Mouse (Mus musculus) embryo, embryonic 11 days (tissue): ENCODE data around the gene Sema4d.

Experiments
- DNase-seq: peaks from one replicate; pipeline ENCODE4 v3.0.0-alpha.2; 2015

The Sema4d gene

DNA sequence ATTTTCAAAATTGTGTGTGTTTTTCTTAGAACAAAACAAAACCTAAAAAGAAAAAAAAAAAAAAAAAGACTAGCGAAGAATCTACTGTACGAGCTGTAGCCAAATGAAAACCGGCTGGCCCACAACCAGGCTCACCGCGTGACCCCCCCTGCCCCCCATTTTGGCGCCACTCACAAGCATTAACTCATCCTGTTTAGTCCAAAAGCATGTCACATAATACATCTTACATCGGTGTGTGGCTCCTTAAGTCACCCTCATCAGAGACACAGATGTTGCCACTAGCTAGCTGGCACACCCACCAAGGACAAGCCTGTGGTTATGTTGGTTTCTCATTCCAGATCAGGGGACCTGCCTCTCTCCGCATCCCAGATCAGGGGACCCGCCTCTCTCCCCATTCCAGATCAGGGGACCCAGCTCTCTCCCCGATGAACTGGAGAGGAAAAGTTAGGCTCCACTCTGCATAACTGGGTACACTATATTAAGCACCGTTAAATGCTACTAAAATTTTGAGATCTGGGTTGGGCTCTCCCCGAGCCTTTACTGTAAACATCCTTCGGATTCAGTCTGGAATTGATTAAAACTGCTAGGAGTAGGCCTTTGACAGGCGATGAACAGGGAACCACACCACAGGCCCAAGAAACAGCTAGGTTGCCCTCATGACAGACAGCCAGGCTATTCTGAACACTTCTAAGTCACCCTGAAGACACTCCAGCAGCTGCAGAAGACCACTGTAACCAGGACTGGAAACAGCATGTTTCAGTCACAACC lies 43.8 kb downstream of the Sema4d start:
- no peak for DNase-seq

GRCm38 (mm10) chr13:51748009-51748552 lies 45.5 kb downstream of the Sema4d start:
- no peak for DNase-seq

DNA sequence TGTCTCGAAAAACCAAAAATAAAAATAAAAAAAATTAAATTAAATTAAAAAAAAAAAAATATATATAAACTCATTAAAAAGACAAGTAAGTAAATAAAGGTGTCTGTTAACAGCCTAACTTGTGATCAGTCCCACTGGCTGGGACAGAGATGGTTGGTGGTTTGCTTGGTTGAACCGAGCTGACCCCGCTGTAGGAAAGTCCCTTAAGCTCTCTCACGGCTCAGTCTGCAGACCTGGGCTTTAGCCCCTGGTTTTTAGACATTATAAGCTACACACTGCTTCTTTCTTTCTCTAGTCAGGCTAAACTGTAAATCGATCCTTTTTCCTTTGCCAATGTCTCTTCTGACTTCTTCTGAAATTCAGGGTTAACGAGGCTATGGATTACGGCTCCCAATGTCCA lies 46.5 kb downstream of the Sema4d start:
- no peak for DNase-seq

DNA sequence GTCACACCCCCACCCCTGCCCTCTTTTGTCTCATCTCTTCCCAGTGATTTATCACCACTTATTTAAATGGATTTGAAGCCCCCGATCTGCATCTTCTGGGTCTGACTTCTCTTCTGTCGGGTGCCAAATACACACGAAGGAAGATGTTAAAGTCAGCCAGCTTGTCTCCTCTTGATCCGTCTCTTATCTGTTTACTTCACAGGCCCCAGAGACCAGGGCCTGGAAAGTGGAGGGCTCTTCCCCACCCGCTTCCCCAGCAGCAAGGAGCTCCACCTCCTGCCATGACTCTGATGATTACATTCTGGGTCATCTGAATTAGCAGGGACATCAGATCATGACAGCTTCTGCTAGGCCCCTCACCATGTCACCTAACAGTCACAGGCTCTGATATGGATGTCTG lies 47.7 kb downstream of the Sema4d start:
- no peak for DNase-seq

DNA sequence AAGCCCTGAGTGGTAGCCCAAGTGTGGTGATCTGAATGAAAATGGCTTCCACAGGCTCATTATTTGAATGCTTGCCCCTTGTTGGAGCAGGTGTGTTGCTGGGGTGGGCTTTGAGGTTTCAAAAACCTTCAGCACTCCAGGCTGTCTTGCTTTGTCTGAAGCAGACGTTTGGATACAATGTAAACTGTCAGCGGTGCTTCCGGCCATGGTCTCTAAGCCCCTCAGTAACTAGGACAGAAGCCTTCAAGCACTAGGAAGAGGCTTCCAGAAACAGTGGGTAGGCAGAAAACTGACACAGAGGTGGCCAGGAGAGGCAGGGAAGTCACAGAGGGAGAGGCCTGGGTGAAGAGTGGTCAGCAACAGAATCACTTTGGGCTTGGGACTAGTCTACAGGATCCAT lies 49.7 kb downstream of the Sema4d start:
- DNase-seq: no peak

DNA sequence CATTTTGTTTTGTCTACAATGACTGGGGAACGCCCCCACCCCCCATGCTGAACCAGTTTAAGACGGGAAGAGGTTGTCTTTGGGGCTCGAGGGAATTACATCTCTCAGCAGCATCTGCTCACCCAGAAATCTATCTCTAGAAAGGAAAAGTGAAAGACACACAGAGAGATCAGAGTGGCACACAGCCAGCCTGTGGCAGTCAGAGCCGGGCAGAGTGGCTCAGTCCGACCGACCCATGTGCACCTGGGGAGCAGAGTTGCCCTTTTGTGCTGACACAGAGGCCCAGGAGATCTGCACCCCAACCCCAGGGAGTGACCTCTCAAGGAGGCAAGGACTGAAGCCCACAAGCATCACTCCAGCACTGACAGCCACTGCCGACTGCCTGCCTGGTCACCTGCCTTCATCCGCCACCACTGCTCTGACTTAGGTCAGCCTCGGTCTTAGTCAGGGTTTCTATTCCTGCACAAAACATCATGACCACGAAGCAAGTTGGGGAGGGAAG lies 50.9 kb downstream of the Sema4d start:
- no peak for DNase-seq

GRCm38 (mm10) chr13:51740776-51741175 lies 52.8 kb downstream of the Sema4d start:
- DNase-seq: no peak

DNA sequence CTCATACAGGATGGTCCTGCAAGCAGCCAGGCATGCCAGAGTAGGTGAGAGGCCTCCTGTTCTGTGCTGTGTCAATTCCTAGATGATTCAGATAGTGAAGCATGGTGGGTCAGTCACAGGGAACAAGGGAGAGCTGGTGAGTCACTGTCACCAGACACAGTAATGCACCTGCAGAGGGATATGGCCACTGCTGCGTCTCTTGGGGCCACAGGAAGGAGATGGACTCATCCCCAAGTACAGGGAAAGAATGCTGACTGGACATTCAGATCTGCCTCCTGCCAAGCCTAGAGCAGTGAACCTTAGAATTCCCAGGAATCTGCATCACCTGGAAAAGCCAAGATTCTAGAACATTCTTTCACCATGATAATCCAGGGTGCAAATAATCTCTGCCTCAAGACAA lies 53.8 kb downstream of the Sema4d start:
- no peak for DNase-seq

- DNase-seq: no peak
Observed at GRCm38 (mm10) chr13:51738531-51739117, 54.9 kb downstream of the Sema4d start.

GRCm38 (mm10) chr13:51737949-51738513 lies 55.5 kb downstream of the Sema4d start:
- DNase-seq: no peak

DNA sequence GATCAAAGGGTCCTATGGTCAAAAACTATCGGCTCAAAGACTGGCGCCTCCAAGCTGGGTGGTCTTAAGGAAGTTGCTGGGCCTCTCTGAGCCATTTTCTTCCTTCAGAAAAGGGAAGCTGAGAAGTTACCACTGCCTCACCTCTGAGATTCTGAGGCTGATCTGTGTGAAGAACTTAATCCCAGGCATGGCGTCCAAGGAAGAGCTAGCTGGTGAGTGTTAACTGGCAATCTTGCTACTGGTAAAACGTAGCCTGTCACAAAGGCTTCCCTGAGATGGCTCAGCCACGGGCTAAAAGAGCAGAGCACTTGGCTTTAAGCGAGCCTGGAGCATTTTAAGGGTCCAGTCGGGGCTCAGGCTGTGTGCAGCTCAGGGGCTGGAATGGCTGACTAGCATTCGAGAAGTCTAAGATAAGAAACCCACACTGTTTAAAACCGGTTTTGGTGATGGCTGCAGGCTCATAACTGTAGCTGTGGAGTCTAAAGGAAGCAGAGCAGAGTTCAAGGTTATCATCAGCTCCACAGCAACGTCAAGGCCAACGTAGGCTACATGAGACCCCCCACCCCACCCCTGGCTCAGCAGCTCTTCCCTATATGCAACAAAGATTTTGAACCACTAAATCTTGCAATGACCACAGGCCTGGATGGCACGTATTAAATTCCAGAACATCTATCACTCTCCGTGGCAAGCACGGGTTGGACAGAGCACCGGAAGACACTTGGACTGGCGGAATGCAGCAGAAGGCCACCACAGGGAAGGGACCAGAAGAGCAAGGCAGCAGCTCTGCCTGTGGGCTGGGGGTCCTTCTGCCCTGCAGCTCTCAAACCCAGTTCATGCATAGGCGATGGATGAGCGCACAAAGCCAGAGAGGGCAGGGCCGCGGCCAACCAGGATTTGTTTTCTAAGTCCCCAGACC lies 56.3 kb downstream of the Sema4d start:
- no peak for DNase-seq

- DNase-seq: no peak
Observed at GRCm38 (mm10) chr13:51736007-51736911, 57.3 kb downstream of the Sema4d start.

GRCm38 (mm10) chr13:51734556-51734955 lies 59.0 kb downstream of the Sema4d start:
- DNase-seq: no peak

DNA sequence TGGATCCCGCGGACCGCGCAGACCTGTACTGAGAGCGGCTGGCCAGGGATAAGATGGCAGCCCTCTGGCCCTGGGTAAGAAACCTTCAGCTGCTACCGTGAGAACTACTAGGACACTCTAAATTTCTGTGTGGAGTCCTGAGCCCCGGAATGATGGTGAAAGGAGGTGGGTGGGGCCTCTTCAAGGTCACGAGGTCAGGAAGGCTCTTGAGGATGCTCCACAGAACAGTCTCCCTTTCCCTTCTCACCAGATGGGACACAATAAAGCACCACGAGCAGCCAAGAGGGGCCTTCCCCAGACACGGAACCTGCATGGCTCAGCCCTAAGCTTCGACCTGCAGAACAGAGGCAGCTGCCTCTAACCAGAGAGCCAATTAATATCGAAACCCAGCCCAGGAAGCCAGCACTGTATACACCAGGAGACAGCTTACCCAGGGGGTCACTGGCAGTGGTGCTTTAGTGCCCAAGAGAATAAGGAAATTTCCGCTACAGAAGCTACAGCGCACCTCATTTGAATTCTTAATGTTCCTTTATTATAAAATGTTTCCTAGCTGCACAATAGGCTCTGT lies 61.4 kb downstream of the Sema4d start:
- no peak for DNase-seq

GRCm38 (mm10) chr13:51731474-51731873 lies 62.1 kb downstream of the Sema4d start:
- no peak for DNase-seq

DNA sequence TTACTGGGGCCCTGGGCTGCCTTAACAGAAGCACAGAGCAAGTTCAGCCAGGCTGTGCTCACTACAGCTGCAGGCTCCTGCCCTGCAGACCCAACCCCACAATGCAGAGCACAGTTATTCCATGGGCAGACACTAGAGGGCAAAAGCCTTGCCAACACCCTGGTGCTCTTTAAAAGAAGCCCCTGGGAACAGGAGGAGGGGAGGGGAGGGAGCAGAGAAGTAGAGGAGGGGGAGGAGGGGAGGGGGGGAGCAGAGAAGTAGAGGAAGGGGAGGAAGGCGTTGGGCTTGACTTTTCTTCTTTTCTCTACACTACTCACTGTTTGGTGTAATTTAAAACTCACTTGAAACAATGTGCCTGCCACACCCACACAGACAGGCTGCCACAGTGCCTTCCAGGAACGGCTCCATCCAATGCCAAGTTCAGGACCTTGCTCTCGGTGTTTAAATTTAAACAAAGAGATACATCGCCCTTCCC lies 63.6 kb downstream of the Sema4d start:
- peak; percentile 78 for DNase-seq

DNA sequence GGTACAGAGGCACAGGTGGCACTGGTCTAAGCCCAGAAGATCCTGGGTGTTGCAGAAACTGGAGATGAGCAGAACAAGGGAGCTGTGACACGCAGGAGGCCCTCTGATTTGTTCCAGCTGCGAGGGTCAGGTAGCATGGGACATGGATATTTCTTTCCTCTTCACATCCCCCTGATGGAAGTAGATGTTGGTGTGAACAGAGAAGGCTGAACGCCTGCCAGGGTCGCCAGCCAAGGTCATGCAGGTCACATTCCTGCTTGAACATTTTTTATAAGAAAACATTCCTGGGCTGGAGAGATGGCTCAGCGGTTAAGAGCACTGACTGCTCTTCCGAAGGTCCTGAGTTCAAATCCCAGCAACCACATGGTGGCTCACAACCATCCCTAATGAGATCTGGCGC lies 66.2 kb downstream of the Sema4d start:
- DNase-seq: no peak

DNA sequence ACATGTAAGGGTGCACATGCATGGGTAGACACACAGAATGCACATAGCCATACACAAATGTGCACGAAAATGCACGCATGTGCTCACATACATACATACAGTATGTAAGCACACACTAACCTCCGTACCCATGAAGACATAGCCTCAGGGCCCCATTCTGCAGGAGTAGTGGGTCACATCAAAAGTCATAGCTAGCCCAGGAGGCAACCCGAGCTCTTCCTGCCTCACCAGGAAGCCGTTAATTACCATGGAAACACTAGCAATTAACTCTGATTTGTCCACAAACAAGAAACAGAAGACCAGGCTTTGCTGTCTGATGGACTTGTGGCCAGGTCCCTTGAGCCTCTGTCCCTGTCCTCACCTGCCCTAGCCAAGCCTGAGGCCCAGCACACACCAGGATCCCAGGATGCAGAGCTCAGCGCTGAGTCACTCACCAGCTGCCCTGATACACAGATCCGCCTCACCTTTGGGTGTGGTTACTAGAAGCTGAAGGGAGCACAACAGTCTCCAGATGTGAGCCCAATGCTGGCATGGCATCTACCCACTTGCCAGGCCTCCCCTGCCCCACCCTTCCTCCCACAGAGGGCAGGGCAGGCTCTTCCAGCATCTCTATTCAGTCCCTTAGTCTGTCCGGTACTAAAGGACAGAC lies 67.5 kb downstream of the Sema4d start:
- no peak for DNase-seq

GRCm38 (mm10) chr13:51725446-51725845 lies 68.1 kb downstream of the Sema4d start:
- no peak for DNase-seq

DNA sequence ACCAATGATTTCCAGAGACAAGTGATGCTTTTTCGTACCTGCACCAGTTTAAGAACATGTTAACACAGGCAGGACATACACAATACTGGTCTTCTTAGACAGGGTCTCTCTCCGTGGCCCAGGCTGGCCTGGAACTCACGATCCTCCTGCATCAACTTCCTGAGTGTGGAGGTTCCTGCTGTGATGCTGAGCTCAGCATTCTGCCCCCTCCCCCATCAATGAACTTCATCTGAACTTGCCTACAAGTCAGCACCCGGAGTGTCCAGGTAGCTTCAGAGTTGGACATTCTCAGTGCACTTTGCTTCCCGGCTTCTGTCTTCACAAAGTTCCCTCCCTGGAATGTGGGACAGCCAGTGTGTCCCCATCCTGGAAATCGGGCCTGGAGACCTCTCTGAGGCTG lies 69.0 kb downstream of the Sema4d start:
- DNase-seq: no peak

GRCm38 (mm10) chr13:51723114-51723513 lies 70.4 kb downstream of the Sema4d start:
- DNase-seq: no peak
